Mouse (Mus musculus) c-Kit-negative CD71-positive TER-119-positive erythroid progenitor cells, embryonic 14.5 days (primary cell): ENCODE results near the gene Fxyd6.
A peak's percentile ranks its signal among the peaks of the same experiment; 100 is the strongest.

Experiments
- DNase-seq: peaks from one replicate; pipeline ENCODE4 v3.0.0-alpha.2; 2013; ENCODE audit warnings: low read depth, low spot score

Gene Fxyd6

GRCm38 (mm10) chr9:45376427-45376826, 6.4 kb downstream of the Fxyd6 start:
- no peak for DNase-seq

- DNase-seq: no peak
These were observed 6.9 kb downstream of the Fxyd6 start for GRCm38 (mm10) chr9:45376883-45377282.

DNA sequence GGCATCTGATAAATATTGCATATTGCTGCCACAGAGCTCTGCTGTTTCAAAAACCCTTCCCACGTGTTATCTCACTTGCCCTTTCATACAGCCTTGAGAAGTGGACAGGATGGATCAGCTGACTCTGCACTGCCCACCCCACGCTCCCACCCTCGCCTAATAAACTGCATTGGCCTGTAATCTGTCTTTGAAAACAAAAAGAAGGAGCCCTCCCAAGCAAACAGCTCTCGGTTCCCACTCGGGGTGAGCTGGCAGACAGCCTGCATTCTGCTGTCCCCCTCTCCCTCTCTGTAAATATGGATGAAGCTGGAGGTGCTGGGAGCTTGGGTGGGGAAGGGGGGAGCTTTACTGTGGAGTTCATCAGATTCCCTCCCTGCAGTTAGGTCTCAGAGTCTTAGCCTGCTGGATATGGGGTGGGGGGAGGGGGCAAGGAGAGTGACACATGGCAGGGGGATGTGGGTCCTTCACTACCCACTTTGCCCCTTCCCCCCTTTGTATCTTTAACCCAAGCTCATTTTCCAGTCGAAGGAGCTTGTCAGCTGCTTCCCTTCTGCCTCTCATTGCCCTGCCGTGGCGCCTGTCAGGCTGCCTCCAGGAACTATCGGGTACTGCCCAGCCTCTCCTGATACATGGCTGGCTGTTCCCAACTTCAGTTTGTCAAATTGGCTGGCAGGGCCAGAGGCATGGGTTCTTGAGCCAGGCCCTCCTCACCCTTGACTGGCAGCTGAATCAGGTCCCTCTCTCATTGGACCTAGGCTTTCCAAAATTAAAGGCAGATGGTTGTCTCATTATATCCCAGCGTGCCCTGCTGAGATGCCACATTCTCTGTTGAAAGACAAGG, 10.6 kb downstream of the Fxyd6 start:
- DNase-seq: no peak

DNA sequence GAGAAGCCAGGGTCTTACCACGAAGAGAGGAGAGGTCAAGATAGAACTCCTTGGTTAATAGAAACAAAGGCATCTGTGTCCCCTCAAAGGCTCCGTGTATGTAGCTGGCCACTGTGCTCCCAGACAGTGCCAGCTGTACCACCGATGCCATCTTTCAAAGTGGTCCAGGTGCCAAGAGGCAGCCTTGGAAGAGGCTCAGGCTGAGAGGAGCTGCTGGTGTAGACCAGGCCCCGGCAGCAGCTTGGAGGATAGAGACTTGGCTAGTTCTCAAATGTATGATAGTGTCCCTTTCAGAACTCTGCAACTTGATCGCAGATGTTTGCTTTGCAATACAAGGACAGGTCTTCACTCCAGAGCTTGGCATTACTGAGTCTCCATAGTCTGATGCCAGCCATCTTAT, 12.4 kb downstream of the Fxyd6 start:
- DNase-seq: no peak

DNA sequence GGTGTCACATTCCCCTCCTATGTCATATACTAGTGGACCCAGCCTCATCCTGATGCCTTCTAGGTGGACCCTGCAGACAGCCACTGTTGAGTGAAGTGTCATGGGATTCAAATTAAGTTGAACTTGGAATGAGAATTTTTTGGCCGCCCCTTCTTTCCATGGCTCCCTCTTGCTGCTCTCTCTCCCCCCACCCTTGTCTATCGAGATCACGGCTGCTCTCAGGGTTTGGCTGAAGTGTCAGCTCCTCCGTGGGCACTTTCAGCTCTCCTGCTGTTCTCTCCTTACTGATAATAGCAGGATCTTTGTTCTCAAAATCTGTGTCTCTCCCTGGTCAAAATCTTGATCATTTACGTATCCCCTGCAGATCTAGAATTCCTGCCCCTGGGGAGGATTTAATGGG, 12.8 kb downstream of the Fxyd6 start:
- DNase-seq: no peak

- DNase-seq: no peak
These were observed 13.9 kb downstream of the Fxyd6 start for GRCm38 (mm10) chr9:45383883-45384282.

DNA sequence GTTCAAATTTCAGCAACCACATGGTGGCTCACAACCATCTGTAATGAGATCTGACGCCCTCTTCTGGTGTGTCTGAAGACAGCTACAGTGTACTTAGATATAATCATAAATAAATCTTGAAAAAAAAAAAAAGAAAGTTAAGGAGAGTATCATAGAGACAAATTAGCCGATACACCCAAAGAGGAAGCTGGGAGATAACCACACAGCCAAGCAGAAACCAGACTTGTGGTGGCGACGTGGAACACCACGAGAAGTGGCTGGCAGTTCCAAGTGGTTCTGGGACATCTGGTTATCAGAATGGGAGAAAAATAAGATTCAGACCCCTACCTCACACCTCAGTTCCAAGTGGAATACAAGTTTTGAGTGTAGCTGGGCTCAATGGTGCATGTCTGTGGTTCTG, 16.7 kb downstream of the Fxyd6 start:
- DNase-seq: no peak

DNA sequence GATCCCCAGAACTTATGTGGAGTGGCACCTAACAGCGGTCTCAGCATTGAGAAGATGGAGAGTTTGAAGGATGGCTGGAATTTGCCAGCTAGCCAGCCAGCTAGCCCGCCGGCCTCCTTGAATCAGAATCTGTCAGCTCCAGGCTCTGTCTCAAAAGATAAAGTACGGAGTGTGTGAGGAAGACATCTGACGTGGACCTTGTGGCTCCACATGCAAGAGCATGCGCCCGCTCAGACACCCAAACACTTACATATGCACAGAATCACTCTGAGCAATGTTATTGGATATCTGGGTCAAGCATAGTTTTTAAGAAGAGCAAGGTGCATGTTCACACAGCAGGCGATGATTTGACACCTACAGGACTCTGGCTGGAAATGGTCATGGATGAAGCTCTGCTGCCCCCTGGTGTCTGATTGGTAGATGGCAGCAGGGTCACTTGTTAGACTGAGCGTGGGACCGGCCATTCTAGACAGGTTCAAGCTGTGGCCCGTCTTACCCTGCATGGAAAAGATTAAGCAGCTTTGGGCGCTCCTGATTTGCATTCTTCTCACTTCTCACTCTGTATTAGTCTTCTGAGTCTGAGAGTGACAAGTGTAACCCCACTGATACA, 18.5 kb downstream of the Fxyd6 start:
- peak; percentile 17 for DNase-seq

- DNase-seq: no peak
These were observed 19.6 kb downstream of the Fxyd6 start for GRCm38 (mm10) chr9:45389596-45389995.

- DNase-seq: no peak
These were observed 21.3 kb downstream of the Fxyd6 start for GRCm38 (mm10) chr9:45391299-45391698.

DNA sequence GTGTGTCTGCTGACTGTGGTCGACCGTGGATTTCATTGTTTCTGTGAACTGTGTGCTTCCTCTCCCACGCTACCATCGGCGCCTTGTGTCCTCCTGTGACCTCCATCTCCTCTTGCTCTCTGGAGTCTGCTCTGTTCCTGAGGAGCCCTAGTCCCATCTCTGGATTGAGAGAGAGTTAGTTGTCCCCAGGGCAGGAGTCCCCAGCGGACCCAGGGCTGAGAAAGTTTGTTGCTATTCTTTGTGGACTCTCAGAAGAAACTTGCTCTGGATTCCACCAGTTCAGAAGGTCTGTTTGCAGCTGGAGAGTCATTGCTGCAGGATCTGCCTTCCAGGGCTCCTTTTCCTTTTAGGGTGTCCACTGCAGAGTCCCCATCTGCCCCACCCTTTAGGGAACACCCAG, 25.2 kb downstream of the Fxyd6 start:
- no peak for DNase-seq

- no peak for DNase-seq
These were observed 25.8 kb downstream of the Fxyd6 start for GRCm38 (mm10) chr9:45395796-45396195.

DNA sequence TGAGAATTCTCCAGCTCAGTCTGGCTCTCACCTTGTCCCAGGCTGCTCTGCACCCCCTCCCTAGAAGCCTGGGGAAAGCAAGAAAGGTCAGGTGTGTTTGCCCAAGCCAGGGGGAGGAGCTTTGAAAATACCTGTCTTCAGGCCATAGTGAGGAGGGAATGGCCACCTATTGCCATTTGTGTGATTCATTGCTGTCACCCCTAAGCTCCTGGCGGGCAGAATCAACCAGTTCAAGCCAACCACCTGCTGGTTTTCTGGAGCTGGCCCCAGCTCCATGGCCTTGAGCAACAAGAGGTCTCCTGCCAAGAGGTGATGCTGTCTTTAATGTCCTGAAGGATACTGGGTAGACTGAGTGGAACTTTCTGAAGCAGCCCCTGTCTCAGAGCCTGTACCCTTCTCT, 28.4 kb downstream of the Fxyd6 start:
- no peak for DNase-seq

DNA sequence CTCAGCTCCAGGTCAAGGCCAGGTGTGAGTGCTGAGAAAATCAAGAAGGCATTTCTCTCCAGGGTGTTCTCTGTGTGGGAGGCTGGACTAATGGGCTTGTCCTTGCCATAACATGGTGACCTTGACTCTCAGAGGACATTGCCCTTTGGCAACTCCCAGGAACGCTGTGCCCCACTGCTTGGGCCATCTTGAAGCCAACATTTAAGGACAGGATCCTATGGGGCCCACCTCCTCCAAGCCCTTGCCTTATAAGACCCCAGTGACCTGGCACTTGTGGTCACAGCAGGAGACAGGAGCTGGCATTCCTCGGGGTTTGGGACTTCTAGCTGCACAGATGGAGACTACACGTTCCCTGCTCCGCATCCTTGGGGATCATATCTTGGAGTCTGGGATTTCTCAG, 29.4 kb downstream of the Fxyd6 start, which contains the start of gene Fxyd2:
Gene Fxyd2, plus strand, starts transcription at position 236 of the 400 bp plus-strand sequence.
- no peak for DNase-seq

GRCm38 (mm10) chr9:45401851-45402250, 31.9 kb downstream of the Fxyd6 start:
- DNase-seq: no peak

DNA sequence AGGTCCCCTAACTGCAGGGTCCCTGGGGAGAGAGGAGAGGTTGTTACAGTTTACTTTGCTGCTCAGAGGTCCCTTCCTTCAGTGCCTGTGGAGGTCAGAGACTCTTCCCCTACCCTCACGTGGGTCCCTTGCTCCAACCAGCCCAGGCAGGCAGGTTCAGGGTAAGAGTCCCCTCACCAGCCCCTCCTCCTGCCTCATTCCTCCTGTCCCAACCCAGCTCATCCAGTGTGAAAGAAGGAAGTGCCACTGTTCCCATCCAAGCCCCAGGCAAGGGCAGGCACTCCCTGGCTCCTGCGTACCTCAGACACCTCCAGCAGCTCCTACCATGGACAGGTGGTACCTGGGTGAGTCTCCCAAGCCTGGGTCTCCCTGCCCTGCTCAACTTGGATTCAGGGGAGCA, 33.0 kb downstream of the Fxyd6 start:
- no peak for DNase-seq

- DNase-seq: no peak
These were observed 35.7 kb downstream of the Fxyd6 start for GRCm38 (mm10) chr9:45405694-45406093.

DNA sequence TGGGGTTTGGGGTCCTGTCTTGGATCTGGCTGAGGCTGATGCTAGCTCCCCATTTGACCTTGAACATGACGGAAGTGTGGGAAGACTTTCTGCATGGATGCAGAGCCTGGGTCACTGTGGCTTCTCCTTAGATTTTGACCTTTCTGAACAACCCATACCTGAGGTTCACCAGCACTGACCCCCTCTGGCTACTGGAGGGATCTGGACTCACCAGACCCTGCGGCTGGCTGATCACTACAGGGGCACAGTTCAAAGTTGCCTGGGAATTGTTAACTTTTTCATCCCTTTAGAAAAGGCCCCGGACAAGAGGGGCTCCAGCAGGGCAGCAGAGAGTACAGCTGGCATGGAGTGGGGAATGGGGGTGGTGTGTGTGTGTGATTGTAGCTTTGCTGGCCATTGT, 36.8 kb downstream of the Fxyd6 start:
- DNase-seq: no peak

DNA sequence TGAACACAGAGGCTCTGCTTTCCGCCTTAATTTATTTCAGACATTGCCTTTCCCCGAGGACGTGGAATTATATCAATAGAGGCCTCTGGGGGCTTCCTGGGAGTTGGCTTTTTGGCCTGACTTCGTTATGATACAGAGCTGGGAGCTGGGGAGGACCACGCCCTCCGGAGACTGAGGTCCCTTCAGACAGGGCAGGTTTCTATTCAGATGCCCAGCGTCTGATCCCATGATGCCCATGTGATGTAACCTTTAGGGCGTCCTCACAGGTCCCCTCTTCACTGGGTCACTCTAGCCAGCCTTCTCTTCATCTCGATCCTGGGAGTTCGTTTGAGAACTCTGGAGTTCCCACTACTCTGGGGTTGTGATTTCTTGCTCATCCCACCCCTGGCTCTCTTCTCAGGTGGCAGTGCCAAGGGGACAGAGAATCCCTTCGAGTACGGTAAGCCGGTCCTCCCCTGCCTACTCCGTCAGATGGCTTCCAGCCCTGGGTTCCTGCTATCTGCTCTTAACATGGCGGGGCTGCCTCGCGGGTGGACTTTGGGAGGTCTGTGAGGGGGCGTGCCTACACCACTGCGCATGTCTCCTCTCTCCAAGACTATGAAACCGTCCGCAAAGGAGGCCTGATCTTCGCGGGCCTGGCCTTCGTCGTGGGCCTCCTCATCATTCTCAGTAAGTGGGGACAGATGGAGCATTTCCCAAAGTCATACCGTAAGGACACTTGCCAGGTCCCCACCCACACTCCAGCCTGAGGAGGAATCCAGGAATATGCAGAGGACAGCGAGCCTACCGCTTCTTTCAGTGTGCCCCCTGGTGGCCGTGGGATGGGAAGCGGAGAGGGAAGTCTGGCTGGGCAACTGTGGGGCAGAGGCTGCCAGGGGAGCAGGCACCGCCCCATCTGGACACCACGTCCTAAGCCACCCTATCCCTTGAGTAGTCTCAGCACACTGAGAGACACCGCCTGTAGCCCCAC, 38.0 kb downstream of the Fxyd6 start:
- DNase-seq: no peak

DNA sequence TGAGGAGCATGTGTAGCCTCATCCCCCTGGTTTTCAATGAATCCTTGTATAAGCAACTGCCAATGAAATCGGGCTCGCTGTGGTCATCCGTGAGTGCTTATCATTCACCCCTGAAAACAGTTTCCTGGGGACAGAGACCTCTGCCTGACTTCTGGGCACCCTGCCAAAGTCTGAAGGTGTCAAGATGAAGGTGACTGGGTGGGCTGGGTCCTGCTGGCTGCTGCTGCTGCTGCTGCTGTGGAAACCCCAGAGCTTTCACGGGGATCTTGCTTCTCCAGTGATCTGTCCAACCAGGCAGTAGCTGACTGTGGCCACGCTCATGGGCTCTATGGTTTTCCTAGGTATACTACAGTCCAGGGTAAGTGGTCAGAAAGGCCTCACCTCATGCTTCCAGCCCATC, 40.2 kb downstream of the Fxyd6 start:
- no peak for DNase-seq

GRCm38 (mm10) chr9:45410614-45411013, 40.6 kb downstream of the Fxyd6 start:
- no peak for DNase-seq

GRCm38 (mm10) chr9:45411111-45411510, 41.1 kb downstream of the Fxyd6 start:
- DNase-seq: no peak
